Mouse (Mus musculus): ENCODE data around the gene Ptgfr.

Ptgfr gene

DNA sequence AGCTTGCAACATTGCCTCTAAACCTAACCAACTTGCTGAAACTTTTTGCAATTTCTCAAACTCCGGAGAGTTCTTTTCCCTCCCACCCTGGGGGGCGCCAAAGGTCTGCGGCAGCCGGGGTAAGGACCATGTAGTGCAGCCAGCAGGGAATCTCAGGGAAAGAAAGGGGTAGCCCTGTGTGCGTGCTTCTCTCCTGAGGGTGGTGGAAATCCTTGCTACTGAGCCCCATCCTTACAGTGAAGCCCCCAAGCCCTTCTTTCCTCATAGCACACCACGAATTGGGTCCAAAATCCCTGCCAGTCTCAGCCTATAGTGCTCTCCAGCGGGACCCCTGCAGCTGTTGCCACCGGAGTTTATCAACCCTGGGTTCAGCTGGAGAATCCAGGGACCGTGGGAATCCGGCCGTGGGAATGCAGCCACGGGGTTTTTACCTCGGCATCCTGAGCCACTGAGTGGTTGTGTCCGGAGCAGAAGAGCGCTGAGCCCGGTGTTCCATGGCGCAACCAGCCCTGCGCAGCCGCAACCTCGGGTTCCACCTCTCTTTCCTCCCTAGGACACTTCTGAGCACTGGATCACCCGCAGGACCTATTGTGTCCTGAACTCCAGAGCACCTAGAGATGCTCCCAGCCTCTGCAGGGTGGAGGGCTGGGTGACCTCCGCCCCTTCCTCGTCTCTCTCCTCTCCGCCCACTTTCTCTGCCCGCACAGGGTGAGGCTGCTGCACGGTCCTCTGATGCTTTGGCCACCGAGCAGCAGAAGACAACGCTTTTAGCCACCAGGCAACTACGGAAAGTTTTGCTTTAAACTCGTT, at the start of gene Ptgfr:
Gene Ptgfr, minus strand, starts transcription at position 760 of the 810 bp plus-strand sequence.
- peak; percentile 77 for DNase-seq

DNA sequence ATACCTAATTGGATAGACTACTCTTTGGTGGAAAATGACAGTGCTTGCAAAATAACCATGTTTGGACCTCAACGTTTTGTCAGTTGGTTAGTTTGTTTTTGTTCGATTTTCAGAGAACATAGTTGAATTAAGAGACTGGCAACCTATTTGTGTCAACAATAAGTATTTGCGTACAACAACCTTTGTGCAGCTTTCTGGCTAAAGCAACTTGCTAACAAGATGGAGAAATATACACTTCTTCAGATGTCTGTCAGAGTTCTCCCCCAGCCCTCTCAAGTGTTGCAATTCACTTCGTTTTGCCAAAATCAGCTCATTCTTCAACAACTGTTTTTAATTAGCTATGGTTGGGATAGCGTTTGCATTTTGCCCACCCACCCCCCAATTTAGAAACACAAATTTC, 46.5 kb upstream of the Ptgfr start:
- no peak for DNase-seq

DNA sequence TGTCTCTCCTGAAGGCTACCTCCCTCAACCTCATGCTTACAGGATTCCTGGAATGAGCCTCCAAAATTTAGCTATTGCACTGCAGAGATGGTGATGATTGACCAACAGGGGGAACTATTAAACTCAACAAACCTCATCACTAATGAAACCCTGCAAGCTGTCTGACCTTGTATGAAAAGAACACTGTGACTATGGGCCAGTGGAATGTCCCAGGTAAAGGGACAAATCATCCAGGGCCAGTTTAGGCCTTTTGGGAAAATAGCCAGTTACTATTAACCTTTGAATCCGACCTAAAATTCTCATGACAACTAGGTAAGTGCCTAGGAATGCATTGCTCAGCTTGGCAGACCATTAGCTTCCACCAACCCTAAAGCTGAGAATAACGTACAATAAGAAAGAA, 42.6 kb upstream of the Ptgfr start:
- no peak for DNase-seq

DNA sequence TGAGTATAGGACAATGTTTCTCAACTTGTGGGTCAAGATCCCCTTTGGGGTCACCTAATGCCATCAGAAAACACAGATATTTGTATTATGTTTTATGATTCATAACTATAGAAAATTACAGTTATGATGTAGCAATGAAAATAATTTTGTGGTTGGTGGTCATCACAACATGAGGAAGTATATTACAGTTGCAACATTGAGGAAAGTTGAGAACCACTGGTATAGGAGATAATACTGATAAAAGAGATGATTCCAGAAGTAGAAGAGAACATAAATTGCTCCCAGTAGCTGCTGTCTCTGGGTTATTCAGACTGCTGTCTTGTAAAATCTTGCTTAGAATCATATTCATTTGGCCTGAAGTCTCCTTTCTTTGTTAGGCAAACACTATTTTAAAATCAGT, 31.5 kb upstream of the Ptgfr start:
- DNase-seq, result no peak

DNA sequence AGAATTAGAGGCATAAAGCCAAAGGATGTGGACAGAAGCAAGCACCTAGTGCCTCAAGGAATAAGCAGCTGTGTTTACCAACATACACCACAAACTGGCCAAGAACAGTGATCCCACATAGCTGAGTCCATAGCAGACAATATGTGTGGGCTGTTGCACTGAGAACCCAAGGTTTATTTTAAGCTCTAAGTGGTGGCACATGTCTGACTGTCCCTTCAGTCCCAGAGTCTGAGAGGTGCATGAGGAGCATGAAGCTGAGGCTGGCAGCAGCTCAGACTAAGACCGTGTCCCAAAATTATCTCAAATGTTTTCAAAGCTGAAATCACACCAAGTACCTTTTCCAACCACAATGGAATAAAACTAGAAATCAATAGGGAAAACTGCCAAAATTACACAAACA, 13.9 kb upstream of the Ptgfr start:
- no peak for DNase-seq

DNA sequence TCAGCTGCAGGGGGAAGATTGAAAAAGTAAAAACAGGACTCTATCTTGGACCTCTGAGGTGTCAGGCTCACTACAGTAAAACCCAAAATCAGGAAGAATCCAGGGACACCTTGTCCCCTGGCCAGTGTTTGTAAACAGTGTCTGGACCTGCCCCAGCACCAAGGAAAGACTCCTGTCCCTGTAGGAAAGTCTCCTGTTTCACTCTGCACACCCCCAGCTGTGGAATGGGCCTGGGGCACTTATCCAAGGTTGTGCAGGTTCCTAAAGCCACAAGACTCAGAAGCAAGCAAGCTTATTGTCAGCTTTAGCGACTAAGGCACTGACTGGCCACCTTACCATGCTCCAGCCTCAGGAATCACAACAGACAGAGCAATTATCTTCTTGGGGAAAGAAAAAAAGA, 13.2 kb upstream of the Ptgfr start:
- no peak for DNase-seq

DNA sequence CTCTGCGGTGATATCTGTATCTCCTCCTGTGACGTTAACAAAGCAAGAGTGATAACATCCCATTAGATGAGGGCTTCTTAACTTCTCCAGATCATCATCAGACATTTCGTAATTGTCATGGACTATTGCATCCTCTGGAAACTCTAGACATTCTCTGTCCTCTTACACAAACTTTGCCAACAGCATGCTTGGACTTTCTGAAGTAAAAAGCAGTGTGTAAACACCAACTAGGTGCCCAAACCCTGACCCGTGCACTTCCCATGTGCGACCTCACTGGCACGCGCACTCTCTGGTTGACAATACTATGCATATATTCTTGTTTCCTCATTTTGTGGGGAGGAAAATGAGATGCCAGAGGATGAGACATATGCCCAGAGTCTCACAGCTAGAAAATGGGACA, 8.9 kb upstream of the Ptgfr start:
- DNase-seq, result no peak

DNA sequence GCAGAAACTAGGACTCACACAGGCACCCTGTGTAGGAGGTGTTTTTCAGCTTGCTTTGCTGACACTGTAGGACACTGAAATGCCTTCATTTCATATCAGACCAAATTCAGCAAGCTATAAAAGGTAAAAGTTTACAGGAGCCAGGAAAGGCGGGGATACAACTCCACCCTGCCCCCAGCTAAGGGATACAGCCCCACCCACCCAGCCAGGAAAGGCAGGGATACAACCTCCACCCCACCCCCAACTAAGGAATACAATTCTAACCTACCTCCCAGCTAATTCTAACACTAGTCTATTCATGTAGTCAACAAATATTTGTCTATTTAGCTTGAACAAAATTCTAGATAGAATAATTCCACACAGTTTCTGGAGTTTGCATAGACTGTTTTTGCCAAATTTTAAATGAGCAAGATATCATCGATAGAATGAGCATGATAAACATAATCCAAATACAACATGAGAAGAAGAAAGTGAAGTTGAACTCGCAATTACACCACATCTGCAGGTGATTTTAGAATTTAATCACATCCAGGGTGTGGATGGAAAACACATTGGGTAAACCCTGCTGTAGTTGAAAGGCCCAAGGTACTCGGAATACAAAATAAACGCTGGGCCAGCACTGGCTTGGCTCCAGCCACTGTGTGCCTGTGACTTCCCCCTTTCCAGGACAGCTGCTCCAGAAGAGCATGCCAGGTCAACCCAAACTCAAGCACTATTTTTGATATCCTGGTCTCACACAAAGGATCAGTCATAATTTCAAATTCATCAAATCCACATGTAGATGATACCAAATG, 7.1 kb upstream of the Ptgfr start:
- DNase-seq, result peak in 1 of 2 experiments; percentile 39

DNA sequence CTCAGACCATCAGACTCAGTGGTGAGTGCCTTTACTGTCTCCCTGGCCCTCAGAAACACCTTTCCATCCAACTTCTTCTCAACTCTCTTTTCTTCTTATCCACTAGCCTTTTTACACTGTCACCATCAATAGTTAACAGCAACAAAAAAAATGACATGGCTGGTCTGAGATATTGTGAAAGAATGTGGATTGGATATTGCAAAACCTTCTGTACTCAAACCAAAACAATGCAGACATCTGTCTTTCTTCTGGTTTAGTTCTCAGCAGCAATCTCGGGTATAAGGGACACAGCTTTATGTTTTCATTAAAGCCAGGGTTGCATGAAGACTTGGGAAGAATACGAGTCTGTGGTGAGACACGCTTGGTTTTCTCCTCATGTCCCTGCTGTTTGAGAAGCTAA, 3.3 kb upstream of the Ptgfr start:
- no peak for DNase-seq

DNA sequence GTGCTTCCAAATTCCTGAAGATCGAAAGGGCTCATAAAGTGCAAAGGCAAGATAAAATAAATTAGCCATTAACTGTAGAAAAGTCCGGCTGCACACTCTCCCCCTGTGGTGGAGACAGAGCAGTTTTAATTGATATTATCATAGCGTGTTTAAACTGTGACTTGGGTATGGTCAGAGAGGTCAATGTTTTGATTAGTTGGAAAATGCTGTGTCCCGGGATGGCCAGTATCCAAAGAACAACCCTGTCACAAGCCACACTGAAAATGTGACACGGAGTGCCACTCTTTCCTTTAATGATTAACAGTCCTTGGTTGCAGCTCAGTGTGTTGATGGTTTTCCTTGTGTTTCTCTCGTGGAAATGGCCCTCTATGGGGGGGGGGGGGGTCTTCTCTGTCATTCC, 942 bp upstream of the Ptgfr start:
- no peak for DNase-seq

DNA sequence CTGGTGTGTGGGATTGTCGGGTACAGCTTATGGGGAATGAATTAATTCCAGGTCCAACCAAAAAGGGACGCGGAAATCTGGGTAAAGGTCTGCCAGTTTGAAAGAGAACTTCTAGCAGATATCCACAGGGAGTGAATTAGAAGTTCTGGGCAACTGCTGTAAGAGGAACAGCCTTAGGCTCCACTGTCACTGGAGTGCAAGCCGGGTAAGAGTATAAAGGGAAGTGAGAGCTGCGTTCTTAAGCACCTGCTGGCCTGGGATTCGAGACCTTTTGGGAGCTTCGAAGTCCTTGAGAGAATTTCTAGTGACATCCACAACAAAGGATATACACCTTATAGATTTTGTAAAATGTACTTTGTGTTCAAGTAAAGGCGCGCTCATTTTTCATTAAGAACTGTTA, 319 bp upstream of the Ptgfr start:
- no peak for DNase-seq

DNA sequence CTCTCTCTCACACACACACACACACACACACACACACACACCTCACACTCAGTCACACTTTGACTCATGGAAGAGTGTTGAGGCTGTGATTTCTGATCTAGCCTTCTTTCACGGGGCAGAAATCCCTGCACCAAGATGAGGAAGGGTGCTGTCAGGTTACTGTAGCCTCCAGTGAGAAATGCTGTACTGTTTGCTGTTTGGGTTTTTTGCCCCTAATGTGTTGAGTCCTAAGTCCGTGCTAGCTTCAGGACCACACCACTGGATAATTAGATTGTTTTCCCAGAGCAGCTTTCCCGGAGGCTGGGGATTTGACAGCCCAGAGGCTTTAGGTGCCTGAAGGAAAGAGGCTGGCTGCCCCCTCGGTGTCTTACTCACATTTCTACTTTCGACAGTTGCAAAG, 979 bp downstream of the Ptgfr start:
- DNase-seq, result no peak

DNA sequence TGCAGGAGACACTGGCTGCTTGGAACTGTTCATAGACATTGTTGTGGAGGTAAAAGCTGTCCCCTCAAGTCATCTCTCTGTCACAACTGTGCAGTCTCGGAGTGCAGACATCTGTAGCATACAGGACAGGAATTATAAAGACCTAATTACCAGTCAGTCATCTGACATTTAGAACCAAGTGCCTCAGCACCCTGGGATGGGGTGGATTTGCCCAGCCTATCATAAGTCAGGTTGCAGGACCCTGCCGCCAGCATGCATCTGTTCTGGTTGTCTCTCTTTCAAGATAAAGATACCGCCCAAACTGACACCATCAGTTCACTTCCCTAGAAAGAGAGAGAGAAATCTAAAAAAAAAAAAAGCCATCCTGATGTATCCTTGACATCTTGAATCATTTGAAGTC, 1.6 kb downstream of the Ptgfr start:
- DNase-seq, result no peak

DNA sequence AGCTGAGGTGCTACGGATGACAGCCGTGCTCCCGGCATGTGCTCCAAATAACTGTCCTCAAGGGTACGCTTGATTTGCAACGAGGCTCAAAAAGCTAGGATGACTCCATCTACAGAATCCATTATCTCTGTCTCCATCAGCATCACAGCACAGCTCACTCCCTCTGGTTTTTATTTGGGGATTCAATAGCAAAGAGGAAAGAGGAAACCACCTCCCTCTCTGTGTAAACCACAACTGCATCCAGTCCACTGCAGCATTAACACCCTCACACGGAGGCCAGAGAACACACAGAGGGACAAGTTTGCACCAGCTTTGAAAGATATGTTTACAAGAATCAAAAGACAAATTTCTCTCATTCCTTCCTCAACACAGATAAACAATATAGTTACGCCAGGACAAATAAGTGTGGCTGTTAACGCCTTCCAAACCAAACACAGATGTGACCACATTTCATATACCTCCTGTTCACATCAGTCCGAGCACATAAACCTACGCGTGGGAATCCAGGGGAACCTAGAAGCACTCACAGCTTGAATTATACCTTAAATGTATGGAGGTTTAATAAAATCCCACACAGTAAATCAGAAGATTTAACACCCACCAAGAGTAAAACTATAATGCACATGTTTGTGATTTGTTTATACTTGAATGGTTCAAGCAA, 9.3 kb downstream of the Ptgfr start:
- no peak for DNase-seq

DNA sequence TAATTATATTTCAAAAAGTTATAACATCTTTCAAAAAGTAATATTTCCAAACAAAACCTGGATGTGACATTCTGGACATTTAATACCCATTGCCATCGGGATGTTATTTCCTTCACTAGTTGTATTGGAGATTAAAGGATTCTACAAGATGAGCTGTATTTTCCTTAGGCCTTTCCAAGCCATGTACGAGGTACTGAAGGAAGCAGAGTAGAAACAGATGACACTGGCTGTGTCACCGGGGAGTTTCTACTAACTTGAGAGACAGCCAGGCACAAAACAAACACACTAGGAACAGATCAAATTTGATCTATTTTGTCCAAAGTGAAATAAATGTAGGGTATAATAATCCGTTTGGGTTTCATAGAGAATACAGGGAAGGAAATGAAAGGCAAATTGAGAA, 17.6 kb downstream of the Ptgfr start:
- DNase-seq, result no peak

DNA sequence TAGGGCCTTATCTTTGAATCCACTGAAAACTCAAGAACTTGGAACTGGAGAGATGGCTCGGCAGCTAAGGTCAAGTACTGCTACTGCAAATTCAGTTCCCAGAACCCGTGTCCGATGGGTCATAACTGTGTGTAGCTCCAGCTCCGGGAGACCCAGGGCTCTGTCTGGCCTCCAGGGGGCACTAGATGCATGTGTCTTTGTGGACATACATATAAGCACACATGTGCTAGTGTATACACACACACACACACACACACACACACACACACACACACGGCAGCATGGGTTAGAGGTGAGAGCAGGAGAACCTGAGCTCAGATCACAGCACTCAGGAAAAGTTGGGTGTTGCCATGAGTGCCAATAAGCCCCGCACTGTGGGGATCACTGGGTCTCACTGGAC, 19.2 kb downstream of the Ptgfr start:
- DNase-seq, result peak in 1 of 2 experiments; percentile 24

DNA sequence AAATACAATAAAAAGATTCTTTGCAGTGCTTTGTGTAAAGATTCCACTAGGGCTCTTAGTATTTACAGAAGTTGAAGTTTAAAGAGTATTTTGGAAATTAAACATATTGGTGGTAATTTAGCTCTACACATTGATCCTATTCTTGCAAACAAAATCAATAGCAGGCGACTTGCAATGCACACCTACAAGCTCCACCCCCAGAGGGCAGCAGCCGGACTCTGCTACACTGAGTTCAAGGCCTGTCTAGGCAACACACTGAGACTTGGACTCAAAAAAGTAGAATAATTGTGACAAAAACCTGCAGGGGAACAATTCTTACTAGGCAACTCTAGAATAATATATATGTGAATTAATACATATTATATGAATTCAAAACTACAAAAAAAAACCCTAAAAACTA, 28.8 kb downstream of the Ptgfr start:
- no peak for DNase-seq

DNA sequence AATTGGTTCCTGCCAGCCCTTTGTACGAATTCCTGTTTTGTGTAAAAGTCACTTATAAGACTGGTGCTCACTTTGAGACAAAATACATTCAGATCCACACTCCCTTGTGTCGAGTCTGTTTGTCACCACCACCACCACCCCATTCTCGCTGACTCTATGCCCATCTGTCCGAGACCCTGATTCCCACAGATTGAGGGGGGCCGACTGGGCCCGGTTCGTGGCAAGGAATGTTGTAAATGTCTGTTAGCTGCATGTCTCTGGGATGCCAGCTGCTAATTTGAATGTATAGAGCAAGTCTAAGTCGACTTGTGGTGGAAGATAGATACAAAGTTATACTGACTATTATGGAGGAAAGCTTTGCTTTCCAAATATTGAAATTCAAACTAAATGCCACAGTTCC, 48.8 kb downstream of the Ptgfr start:
- DNase-seq, result no peak

DNA sequence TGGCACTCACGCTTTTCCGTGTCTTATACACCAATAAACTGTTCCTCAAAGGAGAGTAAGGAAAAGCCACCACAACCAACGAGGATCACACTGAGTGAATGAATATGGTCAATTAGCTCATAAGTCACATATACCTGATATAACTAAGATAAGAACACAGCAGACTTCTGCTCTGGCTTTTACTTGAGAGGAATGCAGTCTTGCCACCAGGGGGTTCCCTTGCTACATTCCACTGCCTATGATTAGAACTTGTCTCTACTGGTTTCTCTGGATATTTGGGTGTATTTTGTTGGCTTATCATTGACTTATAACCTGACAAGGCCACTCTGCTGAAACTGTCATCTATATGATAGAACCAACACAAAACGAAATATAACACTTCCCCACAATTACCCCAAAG, 62.3 kb downstream of the Ptgfr start:
- DNase-seq, result peak in 1 of 2 experiments; percentile 35

DNA sequence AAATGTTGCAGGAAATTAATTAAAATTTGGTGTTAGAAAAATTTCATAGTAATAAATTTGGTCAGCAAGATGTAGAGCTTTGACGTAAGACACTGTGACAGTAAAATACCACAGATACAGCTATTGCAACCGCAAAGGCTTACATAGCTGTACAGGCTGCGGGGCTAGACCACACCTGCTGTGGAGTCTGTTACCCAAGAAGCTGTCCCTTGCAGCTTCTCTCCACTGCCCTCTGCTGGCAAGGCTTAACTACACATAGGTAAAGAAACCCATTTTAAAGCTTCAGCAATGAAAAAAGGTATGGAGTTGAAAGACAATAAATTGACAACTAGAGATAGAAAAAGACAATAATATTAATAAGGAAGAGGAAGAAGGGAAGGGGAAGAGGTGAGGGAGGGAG, 66.4 kb downstream of the Ptgfr start:
- DNase-seq, result peak in 1 of 2 experiments; percentile 42

DNA sequence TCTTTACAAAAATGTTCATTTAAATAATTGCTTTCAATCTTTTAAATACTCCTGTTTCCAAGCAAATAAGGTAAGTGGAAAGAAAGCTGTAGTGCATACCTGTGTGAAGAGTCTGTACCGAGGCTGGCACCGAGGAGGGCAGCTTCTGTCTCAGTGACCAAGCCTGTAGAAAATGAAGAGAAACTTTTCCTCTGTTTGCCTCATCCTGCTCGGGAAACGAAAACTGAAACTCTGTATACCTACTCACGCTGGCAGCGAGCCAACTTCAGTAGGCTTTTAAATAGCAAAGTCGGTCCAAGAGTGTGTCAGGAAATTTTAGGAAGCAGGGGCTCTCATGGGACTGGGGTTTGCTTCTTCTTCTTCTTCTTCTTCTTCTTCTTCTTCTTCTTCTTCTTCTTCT, 87.7 kb downstream of the Ptgfr start, which contains the start of gene Ifi44:
Gene Ifi44, minus strand, starts transcription at position 224 of the 400 bp plus-strand sequence.
- DNase-seq, result peak; percentile 12 to 25

DNA sequence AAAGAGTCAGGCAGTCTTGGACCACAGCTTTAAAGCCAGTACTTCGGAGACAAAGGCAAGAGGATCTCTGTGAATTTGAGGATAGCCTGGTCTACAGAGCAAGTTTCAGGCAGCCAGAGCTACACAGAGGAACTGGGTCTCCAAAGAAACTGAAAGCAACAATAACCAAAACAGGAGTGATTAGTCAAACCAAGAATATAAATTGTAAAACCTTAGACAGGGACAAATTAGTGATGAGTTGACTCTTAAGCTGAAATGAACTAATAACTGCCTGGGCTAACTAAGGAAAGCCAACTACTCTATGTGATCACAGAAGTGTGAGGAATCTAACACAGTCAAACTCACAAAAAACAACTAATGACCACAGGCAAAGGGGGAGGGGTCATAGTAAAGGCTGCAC, 88.9 kb downstream of the Ptgfr start:
- DNase-seq, result no peak
